Mouse (Mus musculus) lung, embryonic 15.5 days (tissue): ENCODE measurements around the gene Ccdc6. TPM values are rescaled to one million over a fixed set of nuclear protein-coding genes. Genes with fewer than 3 reads are reported as not detected.

Experiments used
- ATAC-seq: fragments of 200-750 bp; cut with Nextera tagmentation; 2 replicates; pipeline ENCODE4 v1.8.0; 2017; ENCODE audit warnings: moderate number of reproducible peaks, borderline replicate concordance; ENCODE audit not compliant: low FRiP score, low TSS enrichment; ENCODE audit errors: extremely low read depth
- H3K27ac ChIP-seq: fragments of 300-500 bp; sonication (generic); 2 replicates; pipeline ENCODE4 v1.5.1; 2015; ENCODE audit warnings: moderate library complexity, mild to moderate bottlenecking, inconsistent platforms
- H3K27me3 ChIP-seq: fragments of 300-500 bp; sonication (generic); 2 replicates; pipeline ENCODE4 v1.6.1; 2015; ENCODE audit warnings: inconsistent platforms
- H3K36me3 ChIP-seq: fragments of 300-500 bp; sonication (generic); 2 replicates; pipeline ENCODE4 v1.6.1; 2015; ENCODE audit warnings: inconsistent platforms
- H3K4me1 ChIP-seq: fragments of 300-500 bp; sonication (generic); 2 replicates; pipeline ENCODE4 v1.6.1; 2015; ENCODE audit warnings: inconsistent platforms
- H3K4me2 ChIP-seq: fragments of 300-500 bp; sonication (generic); 2 replicates; pipeline ENCODE4 v1.6.1; 2015; ENCODE audit warnings: inconsistent platforms, mild to moderate bottlenecking, moderate library complexity
- H3K4me3 ChIP-seq: fragments of 300-500 bp; sonication (generic); 2 replicates; pipeline ENCODE4 v1.5.1; 2015; ENCODE audit warnings: mild to moderate bottlenecking, inconsistent platforms
- H3K9ac ChIP-seq: fragments of 300-500 bp; sonication (generic); 2 replicates; pipeline ENCODE4 v1.6.1; 2015; ENCODE audit warnings: inconsistent platforms
- H3K9me3 ChIP-seq: fragments of 300-500 bp; sonication (generic); 2 replicates; pipeline ENCODE4 v1.6.1; 2016; ENCODE audit warnings: inconsistent platforms
- WGBS: fragments of 180-500 bp; shearing (Covaris S2); methylation state at CpG from one replicate; pipeline ENCODE4 v1.1.7; 2015; 5-methylcytosine and 5-hydroxymethylcytosine counted together
- polyA plus RNA-seq: library from polyadenylated mRNA; unstranded; fragments of >200 nt; fragmentation: Nextera tagmentation; extraction: Ambion mirVana; gene quantifications from 2 replicates; pipeline ENCODE4 v1.2.1, GENCODE M21; 2015

Ccdc6 gene
- polyA plus RNA-seq, 1 experiment from 2014 or later, result 15.0 TPM

DNA sequence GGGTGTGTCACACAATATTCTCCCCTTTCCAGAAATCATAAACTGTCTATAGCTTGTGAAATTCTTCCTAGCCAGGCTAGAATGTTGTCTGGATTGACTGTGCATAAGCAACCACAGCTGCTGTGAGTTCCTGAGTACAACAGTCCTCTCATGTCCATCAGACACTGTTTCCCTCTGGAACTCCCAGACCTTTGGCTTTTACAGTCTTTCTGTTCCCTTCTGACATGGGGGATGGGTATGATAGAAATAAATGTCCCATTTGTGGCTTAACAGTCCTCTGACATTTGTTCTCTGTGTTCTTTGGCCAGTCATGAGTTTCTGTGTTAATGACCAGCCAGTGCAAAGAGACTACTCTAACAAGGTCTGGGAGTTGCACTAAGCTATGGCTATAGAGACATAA, 129.7 kb downstream of the Ccdc6 start:
- Histone ChIP-seq H3K9ac (no peak overlapping the region), H3K27ac (peak overlapping the region; percentile 29; the same call in 1 of the 2 replicates), H3K4me2 (no peak overlapping the region), H3K4me1 (peaks cover 27% of the 10 kb centered on the region), H3K9me3 (no peaks in the 10 kb centered on the region), H3K36me3 (no peaks in the 10 kb centered on the region), H3K27me3 (no peaks in the 10 kb centered on the region), H3K4me3 (no peak overlapping the region)
- peak; percentile 79 for ATAC-seq

DNA sequence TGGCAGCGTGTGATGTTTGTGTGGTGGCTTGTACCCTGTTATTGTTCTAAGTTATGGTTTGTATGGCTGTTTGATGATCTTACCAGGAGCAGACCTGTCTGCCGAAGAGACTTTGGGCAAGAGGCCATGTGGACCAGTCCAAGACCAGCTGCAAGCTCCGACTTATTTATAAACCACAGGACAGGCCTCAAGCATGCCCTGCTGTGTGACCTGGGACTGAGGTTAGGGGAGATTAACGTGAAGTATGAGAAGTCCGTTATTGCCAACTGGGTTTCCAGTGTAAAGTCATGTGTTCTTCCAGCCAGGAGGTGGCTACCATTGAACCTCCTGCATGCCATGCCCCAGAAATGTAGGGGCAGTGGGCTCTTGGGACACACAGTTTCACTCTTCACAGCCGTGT, 133.4 kb downstream of the Ccdc6 start:
- WGBS, result 66% methylated on average over 6 of the region's 6 CpGs
- no peak overlapping the region for H3K4me3 ChIP-seq

DNA sequence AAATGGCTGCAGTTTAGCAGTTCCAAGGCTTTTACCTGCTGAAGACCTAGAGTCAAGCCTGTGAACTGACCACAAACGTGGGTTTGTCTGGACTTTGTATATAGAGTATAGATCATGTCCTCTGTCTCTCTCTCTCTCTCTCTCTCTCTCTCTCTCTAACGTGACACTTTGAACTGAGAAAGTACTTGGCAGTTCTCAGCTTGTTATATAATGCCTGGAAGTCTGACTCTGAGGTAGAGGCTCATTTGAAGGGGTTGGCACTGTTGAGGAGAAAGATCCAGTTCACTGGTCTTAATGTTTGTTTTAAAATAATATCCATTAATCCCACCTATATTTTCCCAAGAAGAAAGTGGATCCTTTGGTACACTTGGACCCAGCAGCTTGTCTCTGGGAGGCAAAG, 141.0 kb downstream of the Ccdc6 start:
- H3K9me3 ChIP-seq, result no peaks in the 10 kb centered on the region
- no peak overlapping the region for H3K9ac ChIP-seq
- no peaks in the 10 kb centered on the region for H3K4me1 ChIP-seq
- ATAC-seq, result no peak
- H3K27ac ChIP-seq, result no peak overlapping the region
- H3K4me3 ChIP-seq, result no peak overlapping the region
- 47% methylated on average over 2 of the region's 2 CpGs for WGBS
- H3K36me3 ChIP-seq, result no peaks in the 10 kb centered on the region
- H3K4me2 ChIP-seq, result no peak overlapping the region
- H3K27me3 ChIP-seq, result 0 out of 2 replicates have a peak, but pooled peaks cover 2% of the 10 kb centered on the region

More for the DNA sequence above, 133.4 kb downstream of the Ccdc6 start:
- no peaks in the 10 kb centered on the region for H3K9me3 ChIP-seq
- H3K4me2 ChIP-seq, result no peak overlapping the region
- H3K4me1 ChIP-seq, result peaks cover 14% of the 10 kb centered on the region
- H3K27me3 ChIP-seq, result no peaks in the 10 kb centered on the region
- H3K36me3 ChIP-seq, result no peaks in the 10 kb centered on the region
- no peak for ATAC-seq
- H3K27ac ChIP-seq, result no peak overlapping the region
- no peak overlapping the region for H3K9ac ChIP-seq

Other genes starting within 250 kb of the Ccdc6 start
- gene Mrln, start 107.5 kb downstream of the Ccdc6 start, polyA plus RNA-seq, result 0.70 TPM in 1 of 2 replicates, not detected in the other
- 6.9 and 7.2 TPM in 2 replicates for gene Slc16a9, start 148.0 kb downstream of the Ccdc6 start, polyA plus RNA-seq